Mouse (Mus musculus) testis, adult 2 months (tissue): ENCODE results near the gene Ak4.

Experiments used
- CTCF ChIP-seq: fragments of 200-500 bp; IDR thresholded peaks from 2 replicates; pipeline ENCODE4 v1.5.1; 2012; ENCODE audit warnings: low read depth, mild to moderate bottlenecking, inconsistent platforms, low read length, moderate library complexity; ENCODE audit not compliant: control insufficient read depth, insufficient read depth, insufficient replicate concordance
- POLR2A ChIP-seq: fragments of 200-500 bp; IDR thresholded peaks from 2 replicates; pipeline ENCODE4 v1.6.1; 2012; ENCODE audit warnings: low read depth, mild to moderate bottlenecking, inconsistent platforms, low read length, moderate library complexity; ENCODE audit not compliant: control insufficient read depth

DNA sequence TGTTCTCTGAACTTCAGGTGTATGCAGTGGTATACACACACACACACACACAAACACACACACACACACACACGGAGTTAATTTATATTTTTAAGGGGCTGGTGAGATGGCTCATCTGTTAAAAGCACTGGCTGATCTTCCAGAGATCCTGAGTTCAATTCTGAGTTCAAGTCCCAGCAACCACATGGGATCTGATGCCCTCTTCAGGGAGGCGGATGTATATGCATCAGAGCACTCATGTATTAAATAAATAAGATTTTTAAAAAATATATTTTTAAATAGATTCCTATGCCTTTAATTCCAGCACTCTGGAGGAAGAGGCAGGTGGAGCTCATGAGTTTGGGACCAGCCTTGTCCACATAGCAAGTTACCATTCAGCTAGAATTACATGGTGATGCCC lies 46.8 kb upstream of the Ak4 start:
- TF ChIP-seq CTCF = no peak
- TF ChIP-seq POLR2A = no peak
